ENCODE assay signal across 1 mouse cellular context in genomic region chr1:72232592-72232991, GRCm38 (mm10). TPM values are rescaled to one million over a fixed set of nuclear protein-coding genes. Genes with fewer than 3 reads are reported as not detected.
"Had no signal": no experiment of that assay in that cellular context is flagged by ENCODE, and none has a peak within 500 bp of the region (broad histone marks: within the 10 kb centered on the region; RNA-seq: fewer than 3 reads in every experiment).

No protein-coding gene starts in this region.

RNA-seq across cellular contexts. Expression of gene Mreg, which starts 20.5 kb away (rescaled TPM):
- total RNA-seq: megakaryocyte-erythroid progenitor cell, adult 5-6 weeks had no signal

RNA-seq across cellular contexts. Expression of gene Tmem169, which starts 51.6 kb away (rescaled TPM):
- total RNA-seq: megakaryocyte-erythroid progenitor cell, adult 5-6 weeks had no signal
